Mouse (Mus musculus) thymus, adult 2 months (tissue): ENCODE data around the gene G3bp2. TPM values are rescaled to one million over a fixed set of nuclear protein-coding genes. Genes with fewer than 3 reads are reported as not detected.
A peak's percentile ranks its signal among the peaks of the same experiment; 100 is the strongest.

Experiments used
- DNase-seq: peaks from one replicate; pipeline ENCODE4 v3.0.0; 2021
- H3K27ac ChIP-seq: fragments of 200-500 bp; 2 replicates; pipeline ENCODE4 v1.5.1; 2012; ENCODE audit warnings: low read length, control low read depth; ENCODE audit not compliant: control insufficient read depth, insufficient read depth
- H3K27me3 ChIP-seq: fragments of 200-500 bp; 2 replicates; pipeline ENCODE4 v1.6.1; 2012; ENCODE audit warnings: mild to moderate bottlenecking, low read length, moderate library complexity, mixed read lengths; ENCODE audit not compliant: control insufficient read depth, insufficient read depth
- H3K36me3 ChIP-seq: fragments of 200-500 bp; 2 replicates; pipeline ENCODE4 v1.6.1; 2012; ENCODE audit warnings: mild to moderate bottlenecking, low read length, moderate library complexity; ENCODE audit not compliant: control insufficient read depth, insufficient read depth
- H3K4me1 ChIP-seq: fragments of 200-500 bp; replicated peaks from 2 replicates; pipeline ENCODE4 v1.6.1; 2012; ENCODE audit warnings: low read length; ENCODE audit not compliant: control insufficient read depth, insufficient read depth
- H3K4me3 ChIP-seq: fragments of 200-500 bp; 2 replicates; pipeline ENCODE4 v1.5.1; 2012; ENCODE audit warnings: mild to moderate bottlenecking, low read length, control low read depth, moderate library complexity; ENCODE audit not compliant: control insufficient read depth, insufficient read depth
- CTCF ChIP-seq: fragments of 200-500 bp; IDR thresholded peaks from 2 replicates; pipeline ENCODE4 v1.5.1; 2012; ENCODE audit warnings: mild to moderate bottlenecking, control low read depth, low read length, moderate library complexity, borderline replicate concordance; ENCODE audit not compliant: control insufficient read depth, poor library complexity, insufficient read depth; ENCODE audit errors: extremely low read depth
- POLR2A ChIP-seq: fragments of 200-500 bp; IDR thresholded peaks from 2 replicates; pipeline ENCODE4 v1.6.1; 2012; ENCODE audit warnings: mild to moderate bottlenecking, low read length, control low read depth, moderate library complexity; ENCODE audit not compliant: control insufficient read depth, poor library complexity, insufficient read depth; ENCODE audit errors: extremely low read depth
- WGBS: fragments of 180-500 bp; shearing (Covaris S2); methylation state at CpG from one replicate; pipeline ENCODE4 v1.1.7; 2018; 5-methylcytosine and 5-hydroxymethylcytosine counted together
- polyA plus RNA-seq: library from polyadenylated mRNA; depleted of rRNA; stranded (reverse); fragments of >200 nt; gene quantifications from 2 replicates; pipeline ENCODE4 v1.2.3, GENCODE M21; 2012

G3bp2 gene
- polyA plus RNA-seq, 1 experiment: 28.3 TPM

GRCm38 (mm10) chr5:92085821-92086550, 2.5 kb upstream of the G3bp2 start:
- Histone ChIP-seq H3K27me3 (no peaks in the 10 kb centered on the region), H3K36me3 (no peaks in the 10 kb centered on the region), H3K4me3 (no peak overlapping the region), H3K27ac (no peak overlapping the region), H3K4me1 (peaks cover 4% of the 10 kb centered on the region)
- TF ChIP-seq CTCF (no peak), POLR2A (no peak)
- DNase-seq: no peak
- WGBS: 95% methylated on average over 7 of the region's 7 CpGs

- 89% methylated on average over 4 of the region's 4 CpGs for WGBS
- TF ChIP-seq POLR2A: no peak
- TF ChIP-seq CTCF: no peak
- Histone ChIP-seq H3K4me3 (no peak overlapping the region), H3K27me3 (no peaks in the 10 kb centered on the region), H3K4me1 (peaks cover 4% of the 10 kb centered on the region), H3K36me3 (no peaks in the 10 kb centered on the region), H3K27ac (no peak overlapping the region)
- no peak for DNase-seq
These were observed 1.7 kb upstream of the G3bp2 start for GRCm38 (mm10) chr5:92085246-92085645.

- Histone ChIP-seq H3K27me3 (no peaks in the 10 kb centered on the region), H3K4me1 (peaks cover 6% of the 10 kb centered on the region), H3K27ac (peak overlapping the region; percentile 80), H3K36me3 (no peaks in the 10 kb centered on the region), H3K4me3 (peak overlapping the region; percentile 64)
- under 1% methylated on average over 55 of the region's 55 CpGs for WGBS
- TF ChIP-seq POLR2A (no peak), CTCF (no peak)
- DNase-seq: peak; percentile 76
These were observed 608 bp downstream of the G3bp2 start for GRCm38 (mm10) chr5:92082821-92083401.

GRCm38 (mm10) chr5:92081326-92081725, 2.2 kb downstream of the G3bp2 start:
- DNase-seq: no peak
- peaks cover 8% of the 10 kb centered on the region for H3K4me1 ChIP-seq
- 87% methylated on average over 3 of the region's 3 CpGs for WGBS
- H3K36me3 ChIP-seq: no peaks in the 10 kb centered on the region
- H3K27me3 ChIP-seq: no peaks in the 10 kb centered on the region
- H3K4me3 ChIP-seq: no peak overlapping the region
- H3K27ac ChIP-seq: no peak overlapping the region
- TF ChIP-seq POLR2A (no peak), CTCF (no peak)

GRCm38 (mm10) chr5:92080400-92080799, 3.1 kb downstream of the G3bp2 start:
- WGBS: 89% methylated on average over 1 of the region's 1 CpGs
- TF ChIP-seq POLR2A (no peak), CTCF (no peak)

GRCm38 (mm10) chr5:92079304-92079703, 4.2 kb downstream of the G3bp2 start:
- WGBS: 87% methylated on average over 1 of the region's 1 CpGs
- TF ChIP-seq POLR2A (no peak), CTCF (no peak)

More at GRCm38 (mm10) chr5:92080400-92080799, 3.1 kb downstream of the G3bp2 start:
- Histone ChIP-seq H3K36me3 (no peaks in the 10 kb centered on the region), H3K4me1 (peaks cover 8% of the 10 kb centered on the region), H3K27me3 (no peaks in the 10 kb centered on the region), H3K27ac (no peak overlapping the region), H3K4me3 (no peak overlapping the region)
- DNase-seq: no peak

More at GRCm38 (mm10) chr5:92079304-92079703, 4.2 kb downstream of the G3bp2 start:
- Histone ChIP-seq H3K27ac (no peak overlapping the region), H3K27me3 (no peaks in the 10 kb centered on the region), H3K36me3 (no peaks in the 10 kb centered on the region), H3K4me1 (peaks cover 8% of the 10 kb centered on the region), H3K4me3 (no peak overlapping the region)
- DNase-seq: no peak
